Mouse (Mus musculus): ENCODE measurements around the gene Rbm12b1.
A peak's percentile ranks its signal among the peaks of the same experiment; 100 is the strongest.
"Not testable (repeated sequence)": the region's sequence is repeated elsewhere in the genome, so short reads cannot be mapped to it uniquely, and the experiment has no call there.

Gene Rbm12b1

DNA sequence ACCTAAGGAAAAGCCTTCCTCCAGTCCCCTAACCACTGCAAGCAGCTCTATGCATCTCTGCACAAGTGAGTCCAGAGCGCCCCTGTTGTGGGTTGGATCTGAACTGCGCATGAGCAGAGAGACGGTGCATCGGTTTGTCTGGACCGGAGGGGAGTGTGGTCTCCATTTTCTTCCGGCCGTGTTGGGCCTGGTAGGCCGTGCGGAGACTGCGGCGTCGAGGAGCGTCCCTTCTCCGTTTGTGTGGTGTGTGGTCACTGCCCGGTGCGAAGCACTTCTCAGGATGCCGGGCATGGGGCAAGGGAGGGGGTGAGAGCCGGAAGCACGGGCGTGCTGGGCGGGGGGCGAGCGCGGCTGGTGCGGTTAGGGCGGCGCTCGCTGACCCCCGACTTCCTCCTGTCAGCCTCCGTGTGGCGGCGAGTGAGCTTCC, at the start of gene Rbm12b1:
Gene Rbm12b1, plus strand, starts transcription at position 124 of the 427 bp plus-strand sequence.
- DNase-seq (ENCODE audit: low spot score): peak; percentile 76

DNA sequence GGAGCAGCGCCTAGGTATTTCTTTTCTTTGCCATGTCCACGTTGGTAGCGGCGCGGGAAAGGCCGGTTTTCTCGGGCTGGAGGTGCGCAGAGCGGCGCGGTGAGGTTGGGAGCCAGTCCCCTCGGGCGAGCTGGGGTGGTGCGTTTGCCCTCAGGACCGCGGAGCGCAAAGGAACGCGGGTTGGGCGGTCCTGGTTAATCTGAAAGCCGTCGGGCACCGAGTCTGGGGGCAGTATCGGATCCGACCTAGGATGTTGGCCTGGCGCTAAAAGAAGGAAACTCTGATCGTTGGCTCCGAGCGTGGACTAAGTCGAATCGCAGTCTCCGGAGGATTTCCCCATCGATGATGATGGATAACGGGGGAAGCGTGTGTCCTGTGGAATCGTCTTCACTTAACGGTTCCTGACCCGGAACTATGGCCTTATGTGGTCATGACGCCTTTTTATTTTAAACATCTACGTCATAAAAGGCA, 563 bp downstream of the Rbm12b1 start:
- peak; percentile 7 for DNase-seq (ENCODE audit: low spot score)

- DNase-seq (ENCODE audit: low spot score): not testable (repeated sequence)
These were observed 1.5 kb downstream of the Rbm12b1 start for GRCm38 (mm10) chr4:12141516-12141915.

DNA sequence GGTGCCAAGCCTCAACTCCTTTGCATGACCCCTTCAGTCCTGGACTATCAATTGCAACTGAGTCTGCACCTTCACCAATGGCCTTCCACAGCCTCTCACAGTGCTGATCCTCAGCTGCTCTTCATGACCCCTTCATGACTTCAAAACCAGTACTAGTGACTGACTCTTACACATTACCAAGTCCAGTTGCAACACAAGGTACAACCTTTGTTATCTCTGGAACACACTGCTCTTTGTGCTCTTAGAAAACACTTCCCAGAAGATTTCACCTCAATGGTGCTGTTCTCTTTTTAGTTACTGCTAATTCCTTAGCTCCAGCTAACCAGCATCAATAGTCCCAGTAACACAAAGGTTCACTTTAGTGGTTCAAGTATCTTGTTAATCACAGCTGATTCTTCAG, 7.6 kb downstream of the Rbm12b1 start:
- no peak for DNase-seq (ENCODE audit: low spot score)

DNA sequence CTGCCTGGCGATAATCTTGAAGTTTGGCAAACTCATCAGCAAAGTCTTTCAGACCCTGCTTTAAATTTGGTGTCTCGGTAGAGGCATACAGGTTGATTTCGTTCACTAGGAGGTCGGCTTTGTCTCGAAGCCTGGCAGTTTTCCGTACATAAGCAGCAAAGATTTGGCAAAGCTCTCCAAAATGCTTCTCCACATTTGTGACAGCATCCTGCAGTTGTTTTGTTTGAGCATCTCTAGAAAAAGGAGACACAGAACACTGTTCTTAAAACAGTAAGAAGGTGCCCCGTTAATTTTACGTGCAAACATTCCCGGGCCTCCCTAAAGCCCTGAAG, 30.9 kb downstream of the Rbm12b1 start:
- no peak for DNase-seq (ENCODE audit: low spot score)

GRCm38 (mm10) chr4:12171318-12172091, 31.4 kb downstream of the Rbm12b1 start, which contains the start of gene Fam92a:
Gene Fam92a, minus strand, starts transcription at chr4:12172015.
- DNase-seq (ENCODE audit: low spot score): peak; percentile 41

GRCm38 (mm10) chr4:12178992-12179391, 38.9 kb downstream of the Rbm12b1 start:
- DNase-seq (ENCODE audit: low spot score): no peak

Measured in lung, postnatal 25 days (tissue).